Mouse (Mus musculus) macrophage (primary cell): Measurements from ENCODE around the gene Mfn1. TPM values are rescaled to one million over a fixed set of nuclear protein-coding genes. Genes with fewer than 3 reads are reported as not detected.
A peak's percentile ranks its signal among the peaks of the same experiment; 100 is the strongest.

ENCODE experiments used
- H3K27ac ChIP-seq: fragments of 350-480 bp; formaldehyde crosslinking; 2 replicates; pipeline ENCODE4 v1.9.0; 2021
- H3K36me3 ChIP-seq: fragments of 350-480 bp; formaldehyde crosslinking; 2 replicates; pipeline ENCODE4 v1.9.0; 2021; ENCODE audit errors: inconsistent target
- H3K4me3 ChIP-seq: fragments of 350-480 bp; formaldehyde crosslinking; 2 replicates; pipeline ENCODE4 v1.9.0; 2021; ENCODE audit errors: inconsistent target
- H3K79me2 ChIP-seq: fragments of 350-480 bp; formaldehyde crosslinking; 2 replicates; pipeline ENCODE4 v1.9.0; 2021; ENCODE audit errors: inconsistent target
- WGBS: methylation state at CpG from one replicate; pipeline ENCODE4 v1.1.7; 2026; ENCODE audit warnings: inconsistent platforms; ENCODE audit not compliant: missing documents; 5-methylcytosine and 5-hydroxymethylcytosine counted together
- polyA plus RNA-seq: library from polyadenylated mRNA; stranded (reverse); fragments of 250-400 nt; gene quantifications from 3 replicates; pipeline ENCODE4 v1.2.4, GENCODE M21; 2018; ENCODE audit warnings: inconsistent platforms

Gene Mfn1
- polyA plus RNA-seq, 1 experiment from 2014 or later, result 33.6 TPM

DNA sequence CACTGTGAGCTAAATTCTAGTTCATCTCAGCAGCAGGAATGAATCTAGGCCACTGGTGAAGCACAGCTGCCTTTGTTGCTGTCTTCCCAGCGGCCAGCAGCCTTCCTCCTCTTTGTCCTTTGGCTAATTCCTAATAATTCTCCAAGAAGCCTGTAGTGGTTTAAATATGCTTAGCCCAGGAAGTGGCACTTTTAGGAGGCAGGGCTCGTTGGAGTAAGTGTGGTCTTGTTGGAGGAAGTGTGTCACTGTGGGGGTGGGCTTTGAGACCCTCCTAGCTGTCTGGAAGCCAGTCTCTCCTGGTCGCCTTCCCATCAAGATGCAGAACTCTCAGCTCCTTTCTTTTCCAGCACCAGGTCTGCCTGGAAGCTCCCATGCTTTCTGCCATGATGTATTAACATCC lies 23.4 kb upstream of the Mfn1 start:
- no peak overlapping the region for H3K27ac ChIP-seq
- no peak overlapping the region for H3K4me3 ChIP-seq
- 75% methylated on average over 3 of the region's 3 CpGs for WGBS
- H3K79me2 ChIP-seq, result peaks cover under 1% of the 10 kb centered on the region; the same call in 1 of the 2 replicates
- H3K36me3 ChIP-seq, result no peaks in the 10 kb centered on the region

DNA sequence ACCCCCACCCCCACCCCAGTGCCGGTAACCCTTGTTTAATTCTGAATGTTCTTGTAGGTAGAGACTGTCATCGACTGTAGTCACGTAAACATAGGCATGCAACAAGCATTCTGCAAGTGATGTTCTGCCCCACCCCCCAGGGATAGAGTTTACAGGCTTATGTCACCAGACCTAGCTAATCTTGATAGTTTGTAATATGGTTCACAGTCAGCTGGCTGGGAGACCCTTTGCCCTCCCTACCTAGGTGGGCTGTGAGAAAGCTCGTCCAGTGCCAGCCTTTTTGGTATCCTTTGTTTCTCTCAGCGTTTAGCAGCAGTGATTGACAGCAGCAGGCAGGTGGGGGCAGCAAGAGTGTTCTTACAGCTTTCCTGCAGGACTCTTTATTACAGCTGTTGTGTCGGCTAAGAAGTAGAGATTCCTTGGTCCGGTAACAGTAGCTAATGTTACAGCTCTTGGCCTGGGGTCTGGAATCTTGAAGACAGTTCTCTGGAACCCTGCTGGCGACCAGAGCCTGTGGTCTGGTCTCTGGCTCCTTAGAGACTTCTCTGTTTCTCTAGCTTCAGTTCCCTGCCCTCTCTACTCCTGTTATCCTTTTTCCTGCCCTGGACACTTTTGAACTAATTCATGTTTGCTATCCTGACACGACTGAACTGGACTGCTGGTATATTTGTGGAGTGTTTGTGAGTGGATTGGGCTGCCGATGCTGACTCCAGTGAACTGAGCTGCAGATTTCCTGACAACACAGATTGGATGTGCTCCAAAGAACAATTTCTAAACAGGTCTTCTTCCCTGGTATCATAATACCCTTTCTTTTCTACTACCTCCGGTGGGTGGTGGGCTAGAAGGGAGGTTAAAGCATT lies 22.7 kb upstream of the Mfn1 start:
- Histone ChIP-seq H3K79me2 (peaks cover 8% of the 10 kb centered on the region), H3K4me3 (no peak overlapping the region), H3K36me3 (no peaks in the 10 kb centered on the region), H3K27ac (no peak overlapping the region)
- WGBS, result 90% methylated on average over 11 of the region's 11 CpGs

- no peak overlapping the region for H3K4me3 ChIP-seq
- no peaks in the 10 kb centered on the region for H3K36me3 ChIP-seq
- H3K27ac ChIP-seq, result no peak overlapping the region
- peaks cover 30% of the 10 kb centered on the region for H3K79me2 ChIP-seq
- 5% methylated on average over 17 of the region's 17 CpGs for WGBS
Observed at GRCm38 (mm10) chr3:32508666-32509324, 20.5 kb upstream of the Mfn1 start.

GRCm38 (mm10) chr3:32509496-32510374 lies 19.5 kb upstream of the Mfn1 start, which contains the start of gene Zfp639:
Gene Zfp639, plus strand, starts transcription at chr3:32510259.
- Histone ChIP-seq H3K27ac (peak within 1 kb of the TSS; percentile 66), H3K79me2 (peaks cover 39% of the 10 kb centered on the region), H3K36me3 (peaks cover 5% of the 10 kb centered on the region; the same call in 1 of the 2 replicates), H3K4me3 (peak within 1 kb of the TSS; percentile 85)
- 22% methylated on average over 24 of the region's 24 CpGs for WGBS

DNA sequence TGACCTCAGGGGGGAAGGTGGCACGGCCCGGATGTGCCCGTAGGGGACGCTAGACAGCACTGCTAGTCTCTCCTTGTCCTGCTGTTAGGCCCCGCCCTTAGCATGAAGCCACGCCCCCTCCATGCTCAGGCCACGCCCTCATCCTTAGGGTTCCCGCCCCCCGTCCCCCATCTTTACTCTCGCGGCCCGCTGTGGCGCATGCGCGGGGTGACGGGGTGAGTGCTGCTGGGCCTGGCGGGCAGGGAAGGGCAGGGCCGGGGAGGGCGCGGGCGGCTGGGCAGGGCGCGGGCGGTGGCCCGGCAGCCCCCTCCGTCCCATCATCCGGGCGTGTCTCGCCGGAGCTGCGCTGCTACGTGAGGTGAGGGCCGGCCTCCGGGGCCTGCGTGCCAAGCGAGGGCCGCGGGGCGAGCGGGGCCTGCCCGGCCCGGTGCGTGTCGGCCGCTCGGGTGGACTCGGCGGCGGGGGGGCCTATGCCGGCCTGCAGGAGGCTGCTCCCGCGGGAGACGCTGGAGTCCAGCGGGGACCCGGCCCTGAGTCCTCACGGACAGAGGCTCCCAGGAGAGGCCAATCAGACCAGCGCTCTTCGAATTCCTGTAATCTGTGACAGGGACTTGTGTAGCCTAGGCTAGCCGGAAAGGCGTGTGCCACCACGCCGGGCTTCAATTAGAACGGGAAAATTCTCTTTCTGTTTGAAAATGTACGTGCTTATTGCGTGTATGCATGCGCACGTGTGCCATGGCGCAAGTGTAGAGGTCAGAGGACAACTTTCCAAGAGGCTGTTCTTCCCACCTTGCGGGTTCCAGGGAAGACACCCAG lies 18.7 kb upstream of the Mfn1 start:
- WGBS, result 1% methylated on average over 66 of the region's 69 CpGs
- Histone ChIP-seq H3K4me3 (peak overlapping the region; percentile 85), H3K27ac (peak overlapping the region; percentile 66), H3K36me3 (peaks cover 14% of the 10 kb centered on the region), H3K79me2 (peaks cover 48% of the 10 kb centered on the region)

GRCm38 (mm10) chr3:32511191-32511550 lies 18.1 kb upstream of the Mfn1 start:
- 1% methylated on average over 13 of the region's 13 CpGs for WGBS
- Histone ChIP-seq H3K79me2 (peaks cover 53% of the 10 kb centered on the region), H3K4me3 (peak overlapping the region; percentile 85), H3K27ac (peak overlapping the region; percentile 66), H3K36me3 (peaks cover 18% of the 10 kb centered on the region)

GRCm38 (mm10) chr3:32512686-32513284 lies 16.5 kb upstream of the Mfn1 start:
- peaks cover 54% of the 10 kb centered on the region for H3K79me2 ChIP-seq
- 86% methylated on average over 7 of the region's 7 CpGs for WGBS
- no peak overlapping the region for H3K27ac ChIP-seq
- H3K36me3 ChIP-seq, result peaks cover 33% of the 10 kb centered on the region
- no peak overlapping the region for H3K4me3 ChIP-seq

DNA sequence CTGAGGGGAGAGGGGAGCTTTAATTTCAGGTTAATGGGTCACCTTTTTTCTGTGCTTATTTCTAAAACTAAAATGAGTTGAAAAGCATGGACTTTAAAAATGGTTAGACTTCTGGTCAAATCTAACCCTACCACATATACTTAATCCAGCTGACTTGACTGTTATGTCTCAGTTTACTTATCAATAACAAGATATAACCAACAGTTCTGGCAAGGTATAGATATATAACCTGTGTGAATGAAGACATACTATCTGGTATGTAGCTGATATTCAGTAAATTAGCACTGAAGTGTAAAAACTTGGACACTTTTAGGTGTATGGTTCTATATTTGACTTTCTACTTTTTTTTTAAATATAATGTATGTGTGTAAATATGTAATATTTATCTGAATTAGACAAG lies 15.7 kb upstream of the Mfn1 start:
- Histone ChIP-seq H3K36me3 (peaks cover 40% of the 10 kb centered on the region), H3K4me3 (no peak overlapping the region), H3K79me2 (peaks cover 54% of the 10 kb centered on the region), H3K27ac (no peak overlapping the region)

DNA sequence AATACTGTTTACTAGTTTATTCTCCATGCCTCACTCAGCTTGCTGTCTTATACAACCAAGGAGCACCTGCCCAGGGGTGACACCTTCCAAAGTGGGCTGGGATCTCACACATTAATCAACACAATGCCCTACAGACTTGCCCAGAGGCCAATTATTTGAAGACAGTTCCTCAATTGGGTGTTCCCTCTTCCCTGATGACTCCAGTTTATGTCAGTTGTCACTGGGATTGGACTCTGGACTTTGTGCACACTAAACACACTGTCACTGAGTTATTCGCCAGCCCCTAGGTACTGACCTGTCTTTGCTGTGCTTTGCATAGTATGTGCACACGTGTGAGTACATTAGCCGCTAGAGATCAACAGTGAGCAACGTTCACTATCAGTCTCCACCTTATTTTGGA lies 2.1 kb upstream of the Mfn1 start:
- Histone ChIP-seq H3K27ac (no peak overlapping the region), H3K36me3 (peaks cover 6% of the 10 kb centered on the region), H3K79me2 (no peaks in the 10 kb centered on the region), H3K4me3 (no peak overlapping the region)
- 89% methylated on average over 4 of the region's 4 CpGs for WGBS

DNA sequence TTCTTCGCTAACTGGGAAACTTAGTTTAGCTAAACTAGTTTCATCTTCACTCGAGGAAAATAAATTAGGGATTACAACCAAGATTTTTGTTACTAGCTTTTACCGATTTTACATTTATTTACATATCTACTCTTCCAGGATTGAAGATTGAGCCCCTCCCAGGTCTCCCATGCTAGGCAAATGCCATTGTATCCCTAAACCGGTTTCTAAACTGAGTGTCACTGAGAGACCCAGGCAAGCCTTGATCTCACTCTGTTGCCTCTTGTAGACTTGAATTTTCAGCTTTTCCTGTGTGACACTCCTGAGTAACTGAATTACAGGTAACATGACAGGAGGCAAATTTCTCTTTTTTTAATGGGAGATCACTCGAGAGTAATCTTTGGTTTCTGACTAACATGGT lies 776 bp downstream of the Mfn1 start:
- H3K27ac ChIP-seq, result no peak overlapping the region
- 21% methylated on average over 5 of the region's 5 CpGs for whole genome bisulfite sequencing
- no peaks in the 10 kb centered on the region for H3K79me2 ChIP-seq
- H3K4me3 ChIP-seq, result peak overlapping the region; percentile 68
- H3K36me3 ChIP-seq, result 0 out of 2 replicates have a peak, but pooled peaks cover 11% of the 10 kb centered on the region

DNA sequence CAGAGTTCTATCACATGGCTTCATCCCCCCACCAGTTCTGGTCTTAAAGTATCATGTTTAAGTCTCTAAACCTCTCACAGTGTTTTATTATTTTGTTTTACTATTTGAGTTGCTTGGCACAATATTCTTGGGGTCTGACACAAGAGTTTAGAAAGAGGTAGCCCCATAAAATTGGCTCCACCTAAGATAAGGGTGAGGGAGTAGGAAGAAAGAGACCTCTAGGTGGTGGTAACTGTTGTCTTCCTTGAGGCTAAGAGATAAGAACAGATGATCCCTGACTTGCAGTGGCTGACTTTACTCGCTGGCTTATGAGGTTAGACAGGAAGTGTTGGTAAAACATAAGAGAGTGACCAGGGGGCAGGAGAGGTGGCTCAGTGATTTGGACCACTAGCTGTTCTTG lies 6.4 kb downstream of the Mfn1 start:
- Histone ChIP-seq H3K27ac (no peak overlapping the region), H3K36me3 (peaks cover 17% of the 10 kb centered on the region; the same call in 1 of the 2 replicates), H3K4me3 (no peak overlapping the region), H3K79me2 (no peaks in the 10 kb centered on the region)
- 82% methylated on average over 1 of the region's 1 CpGs for WGBS

DNA sequence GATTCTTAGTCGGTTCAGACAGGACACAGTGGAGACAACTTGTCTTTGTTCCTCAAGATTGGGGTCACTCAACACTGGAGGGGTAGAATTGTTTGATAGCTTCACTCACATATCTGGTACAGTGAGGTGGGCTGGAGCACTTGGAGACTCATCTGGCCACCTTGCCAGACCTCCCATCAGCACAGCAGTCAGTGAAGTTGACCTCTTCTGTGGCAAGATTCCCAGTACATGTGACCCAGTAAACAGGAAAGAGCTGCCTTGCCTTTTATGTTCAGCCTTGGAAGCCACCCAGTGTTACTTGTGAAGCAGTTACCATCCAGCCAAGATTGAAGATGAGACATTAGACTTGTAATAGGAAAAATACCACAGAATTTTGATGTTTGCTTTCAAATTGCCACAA lies 8.3 kb downstream of the Mfn1 start:
- H3K36me3 ChIP-seq, result peaks cover 17% of the 10 kb centered on the region; the same call in 1 of the 2 replicates
- WGBS, result 71% methylated on average over 1 of the region's 1 CpGs
- H3K79me2 ChIP-seq, result no peaks in the 10 kb centered on the region
- no peak overlapping the region for H3K4me3 ChIP-seq
- H3K27ac ChIP-seq, result no peak overlapping the region

DNA sequence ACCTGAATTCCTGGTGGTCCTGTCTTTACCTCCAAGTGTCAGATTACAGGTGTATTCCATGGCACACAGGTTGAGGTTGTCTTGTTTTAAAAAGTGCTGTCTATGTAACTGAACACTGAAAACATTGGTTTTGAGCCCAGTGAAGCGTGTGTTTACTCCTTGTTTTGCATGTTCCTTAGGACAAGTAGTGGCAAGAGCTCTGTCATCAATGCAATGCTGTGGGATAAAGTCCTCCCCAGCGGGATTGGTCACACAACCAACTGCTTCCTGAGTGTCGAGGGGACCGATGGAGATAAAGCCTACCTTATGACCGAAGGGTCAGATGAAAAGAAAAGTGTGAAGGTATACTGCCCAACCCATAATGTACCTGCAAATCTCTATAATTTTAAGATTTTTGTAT lies 8.8 kb downstream of the Mfn1 start:
- 97% methylated on average over 5 of the region's 5 CpGs for WGBS
- no peak overlapping the region for H3K27ac ChIP-seq
- H3K36me3 ChIP-seq, result peaks cover 17% of the 10 kb centered on the region; the same call in 1 of the 2 replicates
- no peaks in the 10 kb centered on the region for H3K79me2 ChIP-seq
- no peak overlapping the region for H3K4me3 ChIP-seq
